Mouse (Mus musculus) small intestine, adult 2 months (tissue): ENCODE measurements at regions not wholly inside any gene's neighbourhood (a gene's known extent, or its start where the extent isn't known, plus 50 kb on each side); places are given as distances from the start of the nearest gene placed in this dataset.

ENCODE experiments used
- H3K27ac ChIP-seq: fragments of 200-500 bp; 2 replicates; pipeline ENCODE4 v1.5.1; 2012; ENCODE audit warnings: low read depth, low read length, control low read depth, inconsistent platforms; ENCODE audit not compliant: insufficient read depth
- H3K27me3 ChIP-seq: fragments of 200-500 bp; 2 replicates; pipeline ENCODE4 v1.6.1; 2012; ENCODE audit warnings: mild to moderate bottlenecking, moderate library complexity, low read length, inconsistent platforms; ENCODE audit not compliant: control insufficient read depth, insufficient read depth
- H3K36me3 ChIP-seq: fragments of 200-500 bp; 2 replicates; pipeline ENCODE4 v1.6.1; 2012; ENCODE audit warnings: mild to moderate bottlenecking, low read length, control low read depth, inconsistent platforms; ENCODE audit not compliant: control insufficient read depth, insufficient read depth
- H3K4me1 ChIP-seq: fragments of 200-500 bp; 2 replicates; pipeline ENCODE4 v1.6.1; 2012; ENCODE audit warnings: low read length, inconsistent platforms, mixed read lengths; ENCODE audit not compliant: control insufficient read depth, insufficient read depth, insufficient read length
- H3K4me3 ChIP-seq: fragments of 200-500 bp; 2 replicates; pipeline ENCODE4 v1.5.1; 2012; ENCODE audit warnings: low read depth, mild to moderate bottlenecking, control low read depth, inconsistent platforms, low read length, moderate library complexity
- CTCF ChIP-seq: fragments of 200-500 bp; IDR thresholded peaks from 2 replicates; pipeline ENCODE4 v1.5.1; 2012; ENCODE audit warnings: low read depth, mild to moderate bottlenecking, control low read depth, inconsistent platforms, low read length, moderate library complexity, mixed read lengths; ENCODE audit not compliant: insufficient replicate concordance, insufficient read length; ENCODE audit errors: extremely low read depth
- POLR2A ChIP-seq: fragments of 200-500 bp; IDR thresholded peaks from 2 replicates; pipeline ENCODE4 v1.6.1; 2012; ENCODE audit warnings: low read depth, mild to moderate bottlenecking, control low read depth, inconsistent platforms, low read length, moderate library complexity
- WGBS: fragments of 180-500 bp; shearing (Covaris S2); methylation state at CpG from one replicate; pipeline ENCODE4 v1.1.7; 2018; 5-methylcytosine and 5-hydroxymethylcytosine counted together

GRCm38 (mm10) chr2:136650721-136651120 lies 62.5 kb upstream of the Snap25 start:
- H3K4me3 ChIP-seq: no peak overlapping the region
- TF ChIP-seq POLR2A (no peak), CTCF (no peak)
- H3K27me3 ChIP-seq: no peaks in the 10 kb centered on the region
- H3K36me3 ChIP-seq: no peaks in the 10 kb centered on the region
- 91% methylated on average over 1 of the region's 1 CpGs for WGBS
- peaks cover 3% of the 10 kb centered on the region; the same call in 1 of the 2 replicates for H3K4me1 ChIP-seq
- H3K27ac ChIP-seq: no peak overlapping the region

GRCm38 (mm10) chr2:136652206-136653003 lies 60.8 kb upstream of the Snap25 start:
- H3K36me3 ChIP-seq: no peaks in the 10 kb centered on the region
- H3K27me3 ChIP-seq: no peaks in the 10 kb centered on the region
- H3K27ac ChIP-seq: no peak overlapping the region
- WGBS: 93% methylated on average over 5 of the region's 5 CpGs
- H3K4me3 ChIP-seq: no peak overlapping the region
- TF ChIP-seq CTCF (no peak), POLR2A (no peak)
- peaks cover 3% of the 10 kb centered on the region; the same call in 1 of the 2 replicates for H3K4me1 ChIP-seq
